Mouse (Mus musculus): ENCODE data around the gene Papss2.

Gene Papss2

DNA sequence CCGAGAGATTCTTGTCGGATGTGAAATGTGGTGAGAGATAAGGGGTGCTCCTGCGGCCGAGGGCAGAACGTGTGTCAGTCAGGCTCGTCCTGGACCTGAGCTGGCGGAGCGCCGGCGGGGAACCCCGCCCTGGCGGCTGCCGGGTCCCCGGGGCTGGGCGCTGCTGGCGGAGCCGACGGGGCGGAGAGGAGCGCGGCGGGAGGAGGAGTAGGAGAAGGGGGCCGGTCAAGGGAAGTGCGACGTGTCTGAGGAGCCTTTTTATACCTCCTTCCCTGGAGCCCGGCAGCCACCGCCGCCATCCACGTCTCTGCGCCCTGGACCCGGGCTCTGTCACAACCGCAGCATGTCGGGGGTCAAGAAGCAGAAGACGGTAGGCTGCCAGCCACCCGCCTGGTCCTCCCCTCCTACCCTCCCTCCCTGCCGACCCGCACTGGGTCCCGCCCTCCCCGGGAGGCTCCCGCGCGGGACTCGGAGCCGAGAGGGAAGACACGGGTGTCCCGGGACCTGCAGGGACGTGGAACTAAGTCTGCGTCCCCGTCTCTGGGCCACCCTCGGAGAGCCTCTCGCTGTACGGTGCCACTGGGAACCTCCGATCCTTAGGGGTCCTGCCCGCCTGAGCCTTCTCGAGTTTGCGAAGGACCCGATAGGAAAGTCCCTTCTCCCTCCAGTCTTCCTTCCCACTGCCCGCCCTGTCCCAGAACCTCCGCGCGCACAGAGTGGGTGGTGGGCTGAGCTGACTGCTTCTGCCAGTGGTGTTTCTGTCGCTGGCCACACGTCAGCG, at the start of gene Papss2:
Gene Papss2 (plus strand): TSS at position 285 of the 781 bp plus-strand sequence.
- peak; percentile 48 for DNase-seq (ENCODE audit: low spot score)

DNA sequence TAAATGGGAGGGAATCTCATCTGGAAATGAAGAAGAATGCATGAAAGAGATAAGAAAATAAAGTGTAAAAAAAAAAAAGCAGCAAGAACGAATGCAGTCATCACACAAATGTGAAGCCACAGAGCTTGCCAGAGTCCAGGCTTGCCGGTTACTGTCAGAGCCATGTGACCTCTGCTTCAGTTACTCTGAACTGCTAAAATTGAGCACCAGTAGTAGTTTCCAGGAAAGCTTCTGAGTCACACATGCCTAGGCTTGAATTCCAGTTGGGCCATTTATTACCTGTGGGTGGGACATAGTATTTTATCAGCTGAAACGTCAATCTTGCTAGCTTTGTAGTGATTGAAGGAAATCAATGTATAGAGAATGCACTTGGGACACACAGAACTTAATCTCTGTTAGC, 48.2 kb upstream of the Papss2 start:
- no peak for DNase-seq (ENCODE audit: low spot score)

DNA sequence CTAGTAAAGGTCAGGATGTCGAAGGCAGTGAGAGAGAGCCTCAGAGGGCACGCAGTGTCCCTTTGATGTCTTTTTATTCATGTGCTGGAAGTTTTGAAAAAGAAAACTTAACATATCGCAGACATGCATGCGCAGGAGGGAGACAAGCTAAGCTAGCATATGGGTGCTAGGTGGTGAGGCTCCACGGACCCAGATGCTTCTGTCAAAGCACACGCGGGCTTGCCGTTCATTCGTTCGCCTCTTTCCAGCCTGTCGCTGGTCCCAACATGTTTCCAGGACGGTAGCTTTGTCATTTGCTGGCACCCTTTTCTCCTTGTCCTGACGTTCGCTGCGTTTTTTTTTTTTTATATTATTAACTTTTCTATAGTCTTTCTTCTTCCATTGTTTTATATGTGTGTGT, 47.4 kb upstream of the Papss2 start:
- no peak for DNase-seq (ENCODE audit: low spot score)

DNA sequence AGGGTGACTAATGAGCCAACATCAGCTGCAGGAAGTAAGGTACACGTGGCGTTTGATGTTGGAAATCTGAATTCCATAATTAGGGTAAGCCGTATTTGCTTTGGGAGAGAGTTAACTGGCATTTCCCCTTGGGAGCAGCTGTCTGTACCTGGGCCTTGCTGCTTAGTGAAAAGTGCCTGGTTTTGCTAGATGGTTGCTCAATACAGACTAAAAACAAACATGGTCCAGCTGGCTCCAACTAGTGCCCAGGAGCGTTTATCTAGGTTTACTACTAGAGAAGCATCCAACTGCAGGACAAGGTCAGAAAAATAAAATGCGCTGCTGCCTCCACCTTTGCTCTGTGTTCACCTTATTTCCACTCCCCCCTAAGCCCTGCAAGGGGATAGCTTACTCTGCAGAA, 45.1 kb upstream of the Papss2 start:
- no peak for DNase-seq (ENCODE audit: low spot score)

DNA sequence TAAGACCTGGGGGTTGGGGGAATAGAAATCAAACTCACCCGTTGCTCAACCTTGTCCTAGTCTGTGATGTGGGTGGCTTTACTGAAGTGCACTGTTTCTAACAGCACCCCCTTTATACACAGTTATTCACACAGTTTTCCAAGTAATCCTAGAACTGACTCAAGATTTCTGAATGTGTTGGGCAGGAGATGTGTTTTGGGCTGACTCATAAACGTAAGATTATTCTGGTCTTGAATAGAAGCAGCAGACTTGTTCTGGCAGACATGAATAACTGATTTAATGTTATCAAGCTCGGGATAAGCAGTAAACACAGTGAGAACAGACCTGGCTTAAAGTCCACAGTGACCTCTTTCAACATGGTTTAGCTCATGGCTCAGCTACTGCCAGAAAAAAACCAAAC, 44.1 kb upstream of the Papss2 start:
- no peak for DNase-seq (ENCODE audit: low spot score)

DNA sequence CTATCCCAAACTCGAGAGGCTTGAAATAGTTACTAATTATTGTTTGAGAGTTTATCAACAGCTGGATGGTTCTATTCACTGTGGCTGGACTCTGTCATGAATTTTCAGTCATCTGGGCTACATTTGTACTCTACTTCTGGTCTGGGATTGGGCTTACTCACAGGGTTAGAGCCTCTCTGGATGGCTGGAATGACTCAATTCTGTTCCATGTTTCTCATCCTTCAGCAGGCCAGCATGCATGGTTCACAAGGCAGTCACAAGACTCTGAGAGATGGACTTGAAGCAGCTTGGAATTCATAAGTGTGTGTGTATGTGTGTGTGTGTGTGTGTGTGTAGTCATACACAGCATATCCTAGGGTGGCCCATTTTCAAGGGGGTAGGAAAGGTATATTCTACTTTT, 43.5 kb upstream of the Papss2 start:
- DNase-seq (ENCODE audit: low spot score): no peak

DNA sequence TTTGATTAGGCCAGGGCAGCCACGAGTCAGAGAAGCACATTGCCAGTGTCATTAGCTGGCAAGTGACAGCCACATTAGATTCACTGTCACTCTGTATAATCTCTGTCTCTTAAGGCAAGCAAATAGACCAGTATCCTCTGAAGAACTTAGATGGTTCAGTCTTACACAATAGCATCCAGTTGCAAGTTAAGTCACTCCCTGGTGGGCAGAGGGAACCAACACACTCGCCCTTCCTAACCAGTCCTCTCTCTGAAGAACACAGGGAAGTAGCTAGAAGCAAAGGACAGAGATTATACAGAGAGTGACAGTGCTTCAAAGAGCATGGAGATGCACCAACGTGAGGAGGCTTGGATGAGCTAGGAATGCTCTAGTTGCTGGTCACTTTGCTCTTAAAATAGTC, 42.3 kb upstream of the Papss2 start:
- no peak for DNase-seq (ENCODE audit: low spot score)

DNA sequence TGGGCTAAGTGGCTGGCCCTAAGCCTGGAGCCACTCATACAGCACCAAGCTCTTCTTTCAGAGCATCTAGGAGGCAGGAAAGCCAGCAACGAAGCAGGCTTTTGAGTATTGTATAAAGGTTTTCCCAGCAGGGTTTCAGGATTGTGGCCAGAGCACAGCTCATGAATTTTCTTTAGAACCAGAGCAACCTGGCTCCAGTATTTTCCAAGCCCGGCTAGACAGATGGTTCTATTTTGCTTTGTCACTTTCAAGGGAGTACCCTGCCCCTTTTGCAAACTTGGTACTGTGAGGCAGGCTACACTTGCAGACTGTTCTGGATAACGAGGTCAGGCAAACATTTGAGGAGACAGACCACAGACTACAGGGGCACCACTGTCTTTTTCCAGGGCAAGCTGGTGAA, 40.3 kb upstream of the Papss2 start:
- DNase-seq (ENCODE audit: low spot score): no peak

DNA sequence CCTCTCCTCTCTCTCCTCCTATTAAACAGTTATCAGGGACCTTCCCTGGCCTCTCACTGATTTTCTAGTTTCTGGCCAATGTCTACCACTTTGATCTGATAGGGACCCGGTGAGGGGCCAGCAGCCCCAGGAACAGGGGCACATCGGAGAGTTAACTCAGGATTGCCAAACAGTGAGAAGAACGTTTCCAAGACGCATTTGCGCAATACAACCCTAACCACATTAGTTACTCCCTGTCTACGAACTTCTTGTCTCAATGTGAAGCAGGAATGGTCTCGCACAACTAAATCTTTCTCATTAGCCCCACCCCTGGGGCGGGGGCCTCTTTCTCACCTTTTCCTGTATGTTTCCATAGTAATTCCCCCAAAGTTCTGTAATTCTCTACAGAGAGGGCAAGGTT, 28.6 kb upstream of the Papss2 start:
- DNase-seq (ENCODE audit: low spot score): no peak

DNA sequence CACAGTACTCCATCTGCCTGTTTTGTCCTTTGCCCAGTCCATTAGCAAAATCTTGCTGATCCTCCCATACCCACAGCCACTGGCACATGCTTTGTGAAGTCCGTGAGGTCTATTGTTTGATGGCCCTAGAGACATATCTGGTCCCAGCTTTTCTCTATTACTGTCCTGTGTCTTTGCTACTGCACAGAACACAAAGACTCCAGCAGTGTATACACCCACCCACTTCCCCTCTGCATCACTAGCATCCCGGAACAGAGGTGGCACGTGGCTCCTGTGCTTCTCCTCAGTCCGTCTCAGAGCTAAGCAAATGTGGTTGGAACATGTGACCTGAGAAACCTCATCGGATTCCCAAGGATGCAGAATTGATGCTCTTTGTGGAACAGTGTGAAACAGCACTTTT, 28.1 kb upstream of the Papss2 start:
- DNase-seq (ENCODE audit: low spot score): no peak

DNA sequence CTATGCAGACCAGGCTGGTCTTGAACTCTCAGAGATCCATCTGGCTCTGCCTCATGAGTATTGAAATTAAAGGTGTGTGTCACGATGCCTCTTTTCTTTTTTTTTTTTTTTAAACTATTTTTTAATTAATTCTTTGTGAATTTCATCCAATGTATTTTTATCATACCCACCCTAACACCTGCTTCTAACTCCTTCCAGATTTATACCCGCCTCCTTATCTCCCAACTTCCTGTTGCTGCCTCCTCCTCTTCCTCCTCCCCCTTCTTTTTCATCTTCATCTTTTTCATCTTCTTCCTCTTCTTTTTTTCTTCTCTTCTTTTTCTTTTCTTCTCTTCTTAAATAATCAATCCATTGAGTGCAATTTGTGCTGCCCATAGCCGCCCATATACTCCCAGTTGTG, 27.1 kb upstream of the Papss2 start:
- no peak for DNase-seq (ENCODE audit: low spot score)

DNA sequence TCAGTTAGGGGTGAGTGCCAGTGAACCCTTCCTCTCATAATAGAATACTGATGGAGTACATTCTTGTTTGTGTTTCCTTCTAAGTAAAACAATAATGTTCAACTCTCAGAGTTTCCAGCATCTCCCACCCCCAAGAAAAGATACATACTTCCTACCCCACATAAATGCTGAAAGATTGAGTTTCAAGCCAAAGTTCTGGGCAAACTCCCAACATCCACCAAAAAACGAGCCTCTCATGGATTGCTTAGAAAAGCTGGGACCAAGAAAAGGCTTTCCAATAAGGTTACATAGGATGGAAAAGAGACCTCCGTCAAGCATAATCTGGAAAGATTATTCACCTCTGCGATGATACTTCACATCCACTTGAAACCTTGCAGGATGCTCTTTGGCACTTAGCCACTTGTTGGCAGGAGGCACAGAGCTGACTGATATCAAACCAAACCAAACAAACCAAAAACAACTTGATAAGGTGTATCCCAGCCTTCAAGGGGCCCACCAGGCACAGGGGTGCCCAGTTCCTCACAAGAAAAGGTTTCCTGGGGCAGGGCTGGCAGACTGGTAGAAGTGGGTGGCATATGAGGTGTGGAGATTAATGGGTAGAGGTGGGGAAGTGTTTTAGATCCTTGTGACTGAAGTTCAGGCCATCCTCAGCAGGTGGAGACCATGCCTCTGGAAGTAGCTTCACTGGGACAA, 26.5 kb upstream of the Papss2 start:
- no peak for DNase-seq (ENCODE audit: low spot score)

DNA sequence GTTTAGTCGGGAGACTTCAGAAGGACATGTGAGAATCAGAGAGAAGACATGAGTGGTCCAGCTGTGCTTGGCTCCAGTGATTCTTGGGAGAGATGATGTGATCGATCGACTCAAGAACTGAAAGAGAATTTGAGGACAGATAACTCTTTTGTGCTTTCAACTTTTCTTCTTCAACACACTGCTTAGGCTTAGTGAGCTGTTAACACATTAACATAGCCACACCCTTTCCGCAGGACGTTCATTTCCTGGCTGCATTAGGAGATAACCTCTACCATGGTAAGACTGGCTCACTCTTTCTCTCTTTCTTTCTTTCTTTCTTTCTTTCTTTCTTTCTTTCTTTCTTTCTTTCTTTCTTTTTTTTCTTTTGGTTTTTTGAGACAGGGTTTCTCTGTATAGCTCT, 25.9 kb upstream of the Papss2 start:
- no peak for DNase-seq (ENCODE audit: low spot score)

DNA sequence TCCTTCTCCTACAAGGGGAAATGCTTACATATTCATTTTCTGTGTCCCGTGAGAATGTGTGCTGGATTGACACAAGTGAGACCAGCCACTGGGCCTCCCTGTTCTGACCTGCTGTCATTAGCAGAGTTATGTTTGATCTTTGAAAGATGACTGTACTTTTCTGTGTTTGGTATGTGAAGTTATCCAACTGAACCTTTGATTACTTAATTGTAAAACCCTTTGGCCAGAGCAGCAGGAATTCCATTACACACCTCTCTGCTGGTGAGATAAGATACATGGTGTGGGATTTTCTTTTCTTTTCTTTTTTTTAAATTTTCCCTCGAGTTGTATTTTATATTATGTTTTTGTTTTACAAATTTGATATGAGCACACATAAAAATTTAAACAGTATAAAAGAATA, 23.4 kb upstream of the Papss2 start:
- no peak for DNase-seq (ENCODE audit: low spot score)

DNA sequence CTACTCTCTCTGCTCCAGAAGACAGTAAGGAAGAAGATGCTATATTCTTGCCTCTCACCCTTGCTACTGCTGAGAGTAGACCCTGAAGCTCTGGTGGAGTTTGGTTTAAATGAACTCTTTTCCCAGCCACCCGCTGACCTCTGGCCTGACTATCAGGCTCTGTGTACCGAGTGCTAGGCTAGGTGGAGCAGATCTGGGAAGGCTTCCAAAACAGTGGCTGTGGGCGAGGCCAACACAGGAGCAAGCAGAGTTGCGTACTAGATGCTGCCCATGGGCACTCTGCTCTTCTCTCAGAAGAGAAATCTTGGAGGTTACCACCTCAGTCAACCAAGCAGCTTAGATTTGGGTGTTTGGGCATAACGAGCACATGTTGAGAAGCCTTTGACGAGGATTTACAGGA, 22.3 kb upstream of the Papss2 start:
- DNase-seq (ENCODE audit: low spot score): no peak

DNA sequence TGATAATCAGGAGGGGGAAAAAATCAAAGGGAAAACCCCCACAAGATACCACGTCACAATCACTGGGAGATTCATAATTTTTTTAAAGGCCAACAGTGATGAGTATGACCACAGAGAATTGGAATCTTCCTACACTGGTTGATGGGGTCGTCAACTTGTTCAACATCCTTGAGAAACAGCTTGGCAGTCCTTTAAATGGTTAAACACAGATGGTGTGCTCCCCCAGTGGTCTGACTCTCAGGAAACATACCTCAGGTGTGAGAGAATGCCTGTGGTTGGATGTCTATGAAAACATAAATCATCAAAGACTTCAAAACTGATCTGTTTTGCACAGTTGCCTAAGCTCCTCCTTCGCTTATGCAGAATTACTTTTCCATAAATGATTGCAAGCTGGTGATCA, 20.7 kb upstream of the Papss2 start:
- DNase-seq (ENCODE audit: low spot score): no peak

DNA sequence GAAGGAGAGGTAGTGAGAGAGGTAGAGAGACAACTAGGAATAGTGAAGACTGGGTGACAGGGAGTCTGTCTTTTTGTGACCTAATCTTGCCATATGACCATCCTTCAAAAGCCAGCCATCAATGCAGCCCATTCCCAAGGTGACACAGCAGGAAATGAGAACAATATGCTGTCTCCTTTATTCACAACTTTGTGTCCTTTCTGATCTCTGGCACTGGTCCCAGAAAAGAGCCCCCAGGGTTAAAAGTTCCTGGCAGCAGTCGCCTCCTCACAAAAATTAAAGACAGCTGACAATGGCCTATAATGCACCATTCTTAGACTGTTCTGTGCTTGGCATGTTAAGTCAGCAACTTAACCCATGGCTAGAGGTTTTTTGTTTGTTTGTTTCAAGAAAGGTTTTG, 17.8 kb upstream of the Papss2 start:
- no peak for DNase-seq (ENCODE audit: low spot score)

DNA sequence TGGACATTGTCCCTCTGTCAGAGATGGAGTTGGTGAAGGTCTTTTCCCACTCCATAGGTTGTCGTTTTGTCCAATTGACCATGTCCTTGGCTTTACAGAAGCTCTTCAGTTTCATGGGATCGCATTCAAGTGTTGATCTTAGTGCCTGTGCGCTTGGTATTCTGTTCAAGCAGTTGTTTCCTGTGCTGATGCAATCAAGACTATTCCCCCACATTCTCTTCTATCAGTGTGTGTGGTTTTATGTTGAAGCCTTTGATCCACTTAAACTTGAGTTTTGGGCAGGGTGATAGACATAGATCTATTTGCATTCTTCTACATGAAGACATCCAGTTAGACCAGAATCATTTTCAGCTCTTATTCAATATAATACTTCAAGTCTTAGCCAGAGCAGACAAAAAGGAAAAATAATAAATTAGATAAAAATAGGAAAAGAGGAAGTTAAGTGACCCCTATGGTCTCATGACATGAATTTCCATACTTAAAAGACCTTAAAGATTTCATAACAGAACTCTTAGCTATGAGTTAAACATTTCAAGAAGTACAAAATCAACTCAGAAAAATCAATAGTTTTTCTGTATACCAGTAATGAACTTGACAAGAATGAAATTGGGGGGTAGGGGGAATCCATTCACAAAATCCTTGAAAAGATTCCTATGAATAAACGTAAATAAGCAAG, 12.4 kb upstream of the Papss2 start:
- no peak for DNase-seq (ENCODE audit: low spot score)

DNA sequence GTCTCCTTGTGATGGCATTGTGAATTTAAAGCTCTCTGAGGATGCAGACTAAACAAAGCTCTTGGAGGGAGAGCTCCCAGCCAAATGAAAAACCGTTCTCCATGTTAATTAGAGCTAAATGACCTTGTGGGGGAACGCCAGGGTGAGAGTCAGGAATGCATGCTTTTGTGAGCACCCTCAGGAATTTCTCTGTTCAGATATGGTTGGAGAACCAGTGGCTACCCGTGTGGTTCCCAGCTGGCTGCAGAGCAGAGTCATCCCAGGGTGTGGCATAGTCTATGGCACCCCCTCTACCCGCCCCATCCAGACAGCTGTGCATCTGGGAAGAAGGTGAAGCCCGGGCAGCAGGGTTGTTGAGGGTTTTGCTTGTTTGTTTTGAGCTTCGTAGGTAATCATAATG, 7.9 kb upstream of the Papss2 start:
- DNase-seq (ENCODE audit: low spot score): no peak

DNA sequence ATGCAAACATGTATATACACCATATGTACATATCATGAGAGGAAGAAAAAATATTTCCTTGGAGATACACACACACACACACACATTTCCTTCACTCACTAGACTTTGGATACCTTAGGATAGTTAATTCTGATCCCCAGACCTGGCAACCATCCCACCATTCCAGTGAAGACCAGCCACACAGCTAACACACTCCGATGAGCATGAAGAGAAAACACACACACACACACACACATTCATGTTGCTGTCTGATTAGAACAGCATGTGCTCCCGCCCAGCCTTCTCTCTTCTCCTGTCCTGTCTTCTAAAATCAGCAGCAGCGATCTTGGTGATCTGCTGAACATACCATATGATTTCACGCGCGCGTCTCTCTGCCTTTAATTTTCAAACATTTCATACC, 2.8 kb upstream of the Papss2 start:
- no peak for DNase-seq (ENCODE audit: low spot score)

DNA sequence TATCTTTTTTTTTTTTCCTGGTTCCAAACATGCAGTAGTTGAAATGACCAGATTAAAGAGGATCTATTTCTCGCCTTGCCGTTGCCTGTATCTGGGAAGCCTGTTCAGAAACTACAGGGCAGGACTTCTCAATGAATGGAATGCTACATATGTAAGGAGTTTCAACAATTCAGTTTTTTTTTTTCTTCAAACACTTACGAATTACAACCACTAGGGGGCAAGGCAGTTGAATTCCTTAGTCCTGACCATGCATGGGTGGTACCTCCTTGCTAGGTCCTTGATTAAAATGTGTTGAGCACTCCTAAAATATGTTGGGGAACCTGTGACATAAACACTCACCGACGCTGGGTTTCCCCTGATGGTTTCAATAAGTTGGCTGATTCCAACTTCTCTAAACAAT, 1.7 kb upstream of the Papss2 start:
- no peak for DNase-seq (ENCODE audit: low spot score)

DNA sequence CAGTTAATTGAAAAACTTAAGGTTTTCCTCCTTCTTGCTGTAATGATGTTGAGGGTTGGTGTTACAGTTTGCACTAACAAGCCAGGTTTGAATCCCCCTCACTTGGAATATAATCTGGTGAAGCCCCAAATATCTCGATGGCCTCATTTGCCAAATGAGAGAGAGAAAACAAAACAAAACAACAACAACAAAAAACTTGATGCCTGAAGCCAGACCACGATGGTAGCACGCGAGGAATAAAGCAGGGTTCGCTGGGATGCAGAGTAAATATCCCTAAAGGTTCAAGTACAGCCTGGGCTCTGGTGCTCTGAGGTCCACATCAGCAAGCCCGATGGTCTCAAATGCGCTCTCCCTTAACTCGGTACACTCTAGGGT, 472 bp upstream of the Papss2 start:
- DNase-seq (ENCODE audit: low spot score): no peak

DNA sequence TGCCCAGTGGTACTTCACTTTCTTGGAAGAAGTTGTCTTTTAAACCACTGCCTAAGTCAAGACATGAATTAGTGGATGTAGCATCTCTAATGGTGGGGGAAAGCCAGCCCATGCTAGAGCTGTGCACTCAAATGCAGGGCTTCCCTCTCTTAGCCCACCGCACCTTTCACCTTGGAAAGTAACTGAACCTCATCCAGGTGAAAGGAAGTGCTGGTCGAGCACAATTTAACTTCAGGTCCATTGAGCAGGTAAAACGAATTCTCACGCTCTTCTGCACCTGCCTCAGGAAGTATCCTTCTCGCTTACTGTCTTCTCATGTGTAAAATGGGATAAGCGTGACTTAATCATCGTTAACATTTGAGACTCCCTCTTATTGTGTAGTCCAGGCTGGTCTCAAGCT, 3.4 kb downstream of the Papss2 start:
- DNase-seq (ENCODE audit: low spot score): no peak

DNA sequence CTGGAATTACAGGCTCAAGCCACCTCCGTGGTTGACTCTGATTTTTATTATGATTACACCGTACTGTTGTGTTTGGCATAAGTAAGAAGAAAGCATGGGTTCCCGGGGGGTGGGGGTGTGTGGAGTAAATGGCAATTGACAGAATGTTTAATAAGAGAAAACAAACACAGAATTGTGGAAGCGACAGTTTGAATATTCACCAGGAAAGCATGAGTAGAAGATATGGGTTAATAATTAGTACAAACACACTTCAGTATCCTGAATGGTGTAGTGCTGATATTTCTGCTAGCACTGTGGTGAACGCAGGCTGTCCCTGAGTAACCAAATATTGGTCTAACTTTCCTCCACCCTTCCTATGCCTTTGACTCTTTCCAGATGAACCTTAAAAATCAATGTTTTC, 3.8 kb downstream of the Papss2 start:
- no peak for DNase-seq (ENCODE audit: low spot score)
